Mouse (Mus musculus) thymus, postnatal 0 days (tissue): ENCODE results near the gene Iqce. TPM values are rescaled to one million over a fixed set of nuclear protein-coding genes. Genes with fewer than 3 reads are reported as not detected.

Source experiments
- DNase-seq: peaks from one replicate; pipeline ENCODE4 v3.0.0-alpha.2; 2015; ENCODE audit warnings: low spot score
- polyA plus RNA-seq: library from polyadenylated mRNA; unstranded; fragments of >200 nt; fragmentation: Nextera tagmentation; extraction: Ambion mirVana; gene quantifications from 2 replicates; pipeline ENCODE4 v1.2.1, GENCODE M21; 2015

The Iqce gene
- 11.4 and 13.0 TPM in 2 replicates for polyA plus RNA-seq

DNA sequence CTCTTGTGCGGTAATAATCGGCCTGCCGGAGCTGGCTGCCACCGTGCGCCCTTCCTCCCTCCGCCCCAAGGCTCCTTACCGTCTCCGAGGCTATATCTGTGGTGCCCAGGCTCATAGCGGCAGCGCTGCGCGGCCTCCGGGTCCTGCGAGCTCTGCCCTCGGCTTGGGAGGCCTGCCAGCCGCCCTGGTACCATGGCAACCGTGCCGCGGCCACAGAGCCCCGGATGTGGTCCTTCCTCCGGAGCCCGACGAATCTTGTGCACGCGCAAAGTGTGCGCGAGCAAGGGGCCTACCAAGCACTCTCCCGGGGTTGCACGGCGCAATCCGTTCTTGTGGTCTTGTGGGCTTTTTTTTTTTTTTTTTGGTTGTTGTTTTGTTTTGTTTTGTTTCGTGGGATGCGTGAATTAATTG, at the start of gene Iqce:
TSS of gene Iqce (minus strand) at position 276 of the 411 bp plus-strand sequence.
- DNase-seq: peak; percentile 97

DNA sequence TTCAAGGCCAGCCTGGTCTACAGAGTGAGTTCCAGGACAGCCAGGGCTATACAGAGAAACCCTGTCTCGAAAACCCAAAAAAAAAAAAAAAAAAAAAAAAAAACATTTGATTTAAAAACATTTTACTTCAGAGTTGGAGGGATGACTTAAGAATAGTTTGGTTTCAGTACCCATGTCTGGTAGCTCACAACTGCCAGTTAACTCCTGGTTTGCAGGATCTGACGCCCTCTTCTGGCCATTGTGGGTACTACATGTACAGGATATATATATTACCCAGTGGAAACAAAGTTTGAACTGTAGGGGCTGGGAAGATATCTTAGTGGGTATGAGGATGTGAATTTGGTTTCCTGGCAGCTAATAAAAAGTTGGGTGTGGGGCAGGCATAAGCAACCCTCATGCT, 48.7 kb upstream of the Iqce start:
- DNase-seq: peak; percentile 42

DNA sequence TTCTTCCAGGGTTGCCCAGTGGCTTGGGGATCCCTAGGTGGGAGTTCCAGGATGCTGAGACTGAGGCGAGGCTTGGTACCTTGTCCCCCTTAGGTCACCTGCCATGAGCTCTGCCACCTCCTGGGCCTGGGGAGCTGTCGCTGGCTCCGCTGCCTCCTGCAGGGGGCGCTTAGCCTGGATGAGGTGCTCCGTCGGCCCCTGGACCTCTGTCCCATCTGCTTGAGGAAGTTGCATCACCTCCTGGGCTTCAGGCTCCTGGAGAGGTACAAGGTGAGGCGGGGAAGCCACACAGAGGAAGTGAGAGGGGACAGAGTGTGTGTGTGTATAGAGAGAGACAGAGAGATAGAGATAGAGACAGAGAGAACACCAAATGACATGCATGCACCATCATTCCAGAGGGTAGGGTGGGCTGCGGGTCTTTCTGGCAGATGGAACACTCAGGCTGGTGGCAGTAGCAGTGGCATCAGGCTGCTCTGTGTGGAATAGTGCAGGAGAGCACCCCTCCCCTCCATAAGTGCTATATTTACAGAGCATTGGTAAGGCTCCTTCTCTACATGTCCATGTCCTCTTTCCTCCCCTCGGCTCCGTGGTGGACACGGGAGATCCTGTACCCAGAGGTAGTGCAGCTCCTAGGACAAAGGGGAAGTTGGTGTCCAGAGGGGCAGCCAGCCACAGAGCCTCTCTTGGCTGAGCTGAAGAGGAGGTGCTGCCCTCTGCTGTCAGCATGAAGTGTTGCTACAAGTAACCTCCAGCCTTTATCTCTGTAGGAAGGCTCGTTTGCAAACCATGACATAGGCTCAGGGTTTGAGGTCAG, 47.1 kb upstream of the Iqce start:
- DNase-seq: peak; percentile 72

- DNase-seq: no peak
Measured at GRCm38 (mm10) chr5:140748425-140748824, 46.2 kb upstream of the Iqce start.

GRCm38 (mm10) chr5:140743706-140744131, 41.5 kb upstream of the Iqce start:
- no peak for DNase-seq

DNA sequence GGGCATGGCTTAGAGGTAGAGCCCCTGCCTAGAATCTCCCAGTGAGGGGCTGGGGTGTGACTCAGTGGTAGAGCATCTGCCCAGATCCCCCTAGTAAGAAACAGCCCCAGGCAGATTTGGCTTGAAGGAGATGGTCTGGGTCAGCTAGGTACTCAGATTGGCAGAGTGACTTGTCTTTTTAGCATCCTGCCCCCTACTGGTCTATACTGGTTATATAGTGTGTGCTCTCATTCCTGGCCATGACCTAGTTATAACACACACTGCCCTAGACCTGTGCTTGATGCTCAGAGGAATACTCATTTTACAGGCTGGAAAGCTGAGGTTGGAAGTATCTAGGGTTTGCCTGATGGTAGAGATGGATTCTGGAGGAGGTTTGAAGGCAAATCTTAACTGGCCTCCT, 39.7 kb upstream of the Iqce start:
- DNase-seq: peak; percentile 32

- DNase-seq: no peak
Measured at GRCm38 (mm10) chr5:140741040-140741439, 38.9 kb upstream of the Iqce start.

DNA sequence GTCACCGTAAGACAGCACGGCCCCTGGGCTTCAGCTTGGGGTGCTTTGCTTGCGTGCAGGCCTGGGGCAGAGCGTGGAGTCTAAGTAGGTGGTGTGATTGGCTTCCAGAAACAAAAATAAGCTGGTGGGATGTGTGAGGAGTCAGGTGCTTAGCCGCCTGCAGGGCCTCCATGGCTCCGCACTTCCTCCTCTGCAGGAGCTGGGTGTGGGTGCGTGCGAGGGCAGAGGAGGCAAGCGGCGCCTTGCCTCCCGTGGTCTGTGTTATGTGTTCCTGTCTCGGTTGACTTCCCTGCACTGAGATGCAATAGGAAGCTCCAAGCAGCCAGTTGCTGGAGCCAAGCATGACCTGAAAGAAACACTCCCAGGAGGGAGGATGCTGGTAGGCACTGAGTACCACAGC, 37.6 kb upstream of the Iqce start:
- no peak for DNase-seq

DNA sequence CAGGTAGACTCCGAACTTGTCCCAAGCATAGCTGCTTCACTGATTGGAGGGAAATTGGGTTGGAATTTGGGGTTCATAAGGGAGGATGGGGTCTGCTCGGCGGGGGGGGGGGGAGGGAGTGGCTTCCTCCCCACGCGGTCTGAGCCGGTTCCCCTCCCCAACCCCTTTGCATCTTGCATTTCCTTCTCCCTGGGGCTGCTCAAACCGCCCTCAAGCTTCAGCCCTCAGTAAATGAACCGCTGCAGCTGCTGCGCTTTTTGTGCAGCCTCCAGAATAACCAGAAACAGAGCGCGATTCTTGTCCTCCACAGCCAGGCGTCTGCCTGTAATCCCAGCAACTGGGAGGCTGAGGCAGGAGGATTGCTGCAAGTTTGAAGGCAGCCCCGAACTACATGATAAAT, 34.0 kb upstream of the Iqce start:
- DNase-seq: peak; percentile 62

GRCm38 (mm10) chr5:140735297-140735696, 33.1 kb upstream of the Iqce start:
- peak; percentile 40 for DNase-seq

GRCm38 (mm10) chr5:140733336-140733735, 31.2 kb upstream of the Iqce start:
- DNase-seq: no peak

GRCm38 (mm10) chr5:140732195-140732594, 30.0 kb upstream of the Iqce start:
- DNase-seq: peak; percentile 35

DNA sequence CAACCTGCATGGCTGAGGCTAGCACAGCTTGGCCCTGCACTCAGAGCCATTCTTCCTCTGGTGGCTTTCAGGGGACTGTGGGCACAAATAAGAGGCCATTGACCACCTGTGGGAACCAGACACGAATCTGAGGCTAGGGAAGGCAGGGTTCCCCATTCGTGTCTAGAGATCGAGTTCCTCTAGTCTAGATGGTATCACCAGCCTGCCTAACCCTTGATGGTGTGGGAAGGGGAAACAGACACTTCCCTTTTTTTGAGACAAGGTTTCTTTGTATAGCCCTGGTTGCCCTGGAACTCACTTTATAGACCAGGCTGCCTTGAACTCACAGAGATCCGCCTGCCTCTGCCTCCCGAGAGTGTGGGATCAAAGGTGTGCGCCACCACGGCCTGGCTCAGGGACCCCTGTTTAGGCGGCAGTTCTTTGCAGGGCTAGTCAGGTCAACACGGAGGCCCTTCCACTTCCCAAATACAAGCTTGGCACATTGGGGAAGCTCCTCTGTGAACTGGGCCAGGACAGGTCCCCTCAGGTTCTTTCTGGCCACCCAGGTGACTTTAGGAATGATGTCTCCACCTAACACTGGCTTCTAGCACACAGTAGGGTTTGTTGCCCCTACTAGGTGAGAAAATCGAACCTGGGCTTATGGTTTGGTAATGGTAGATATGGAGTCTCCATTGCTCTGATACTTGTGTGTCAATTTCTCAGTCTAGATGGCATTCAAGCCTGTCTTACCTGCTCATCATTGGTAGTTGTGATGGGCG, 29.0 kb upstream of the Iqce start:
- no peak for DNase-seq

DNA sequence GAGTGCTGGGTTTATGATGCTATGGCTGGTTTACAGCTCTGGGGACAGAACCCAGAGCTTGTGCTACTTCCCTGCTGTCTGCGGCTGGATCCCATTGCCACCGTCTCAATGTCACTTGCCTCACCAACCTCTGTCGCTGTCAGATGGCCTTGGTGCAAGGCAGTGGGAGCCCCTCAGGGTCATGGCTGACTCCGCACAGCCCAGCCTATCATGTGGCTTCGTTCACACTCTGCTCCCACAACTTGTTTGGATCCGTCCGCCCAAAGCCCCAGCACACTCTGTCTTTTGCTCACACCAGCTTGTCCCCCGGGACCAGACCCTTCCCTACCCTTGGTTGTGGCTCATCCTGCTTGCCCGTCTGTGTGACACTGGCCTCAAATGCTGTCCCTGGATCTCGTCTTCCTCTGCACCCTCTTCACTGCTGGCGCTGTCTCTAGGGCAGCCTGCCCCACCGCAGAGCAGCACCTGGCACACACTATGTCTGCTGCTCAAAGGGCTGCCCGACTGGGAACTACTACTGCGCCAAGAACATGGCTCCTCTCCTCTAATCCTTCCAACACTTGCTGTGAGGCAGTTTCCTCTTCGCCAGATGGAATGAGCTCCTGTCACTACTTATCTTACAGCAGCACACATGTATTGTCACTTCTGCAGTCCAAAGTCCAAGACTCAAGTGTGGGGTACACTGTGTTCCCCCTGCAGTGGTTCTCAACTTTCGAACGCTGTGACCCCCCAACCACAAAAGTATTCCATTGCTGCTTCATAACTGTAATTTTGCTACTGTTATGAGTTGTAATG, 25.0 kb upstream of the Iqce start:
- no peak for DNase-seq

DNA sequence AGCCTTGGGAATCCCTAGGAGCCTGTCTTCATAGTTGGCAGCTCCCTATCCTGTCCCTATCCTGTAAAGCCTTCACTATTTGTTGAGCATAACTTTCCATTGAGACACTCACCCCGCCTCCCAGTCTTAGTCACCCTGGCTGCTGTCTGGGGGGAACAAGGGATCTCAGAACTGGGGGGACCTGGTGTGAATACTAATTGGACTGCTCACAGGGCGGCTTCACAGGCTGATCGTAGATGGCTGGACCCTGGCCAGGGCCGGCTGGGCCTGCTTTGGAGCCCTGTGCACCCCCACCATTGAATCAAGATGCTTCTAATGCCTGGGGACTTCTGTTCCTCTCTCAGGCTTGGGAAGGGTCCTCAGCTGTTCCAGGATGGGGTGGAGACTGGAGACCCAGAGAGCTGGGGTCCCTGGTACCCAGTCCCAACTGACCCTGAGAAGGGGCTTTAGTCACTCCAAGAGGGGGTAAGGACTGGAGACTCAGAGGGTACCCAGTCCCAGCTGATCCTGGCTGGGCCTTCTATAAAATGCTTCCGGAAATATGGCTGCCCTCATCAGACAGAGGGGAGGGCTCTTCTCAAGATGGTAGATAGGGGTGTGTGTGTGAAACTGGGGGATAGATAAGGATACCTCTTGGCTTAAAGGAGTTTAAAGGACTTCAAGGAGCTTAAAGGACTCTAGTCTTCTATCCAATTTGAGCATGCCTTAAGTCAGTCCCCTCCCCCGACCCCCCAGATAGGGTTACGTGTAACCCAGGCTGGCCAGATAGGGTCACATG, 24.1 kb upstream of the Iqce start:
- no peak for DNase-seq

- no peak for DNase-seq
Measured at GRCm38 (mm10) chr5:140723822-140724221, 21.6 kb upstream of the Iqce start, which contains the start of gene Amz1. TSS of gene Amz1 (plus strand) at chr5:140724127.

DNA sequence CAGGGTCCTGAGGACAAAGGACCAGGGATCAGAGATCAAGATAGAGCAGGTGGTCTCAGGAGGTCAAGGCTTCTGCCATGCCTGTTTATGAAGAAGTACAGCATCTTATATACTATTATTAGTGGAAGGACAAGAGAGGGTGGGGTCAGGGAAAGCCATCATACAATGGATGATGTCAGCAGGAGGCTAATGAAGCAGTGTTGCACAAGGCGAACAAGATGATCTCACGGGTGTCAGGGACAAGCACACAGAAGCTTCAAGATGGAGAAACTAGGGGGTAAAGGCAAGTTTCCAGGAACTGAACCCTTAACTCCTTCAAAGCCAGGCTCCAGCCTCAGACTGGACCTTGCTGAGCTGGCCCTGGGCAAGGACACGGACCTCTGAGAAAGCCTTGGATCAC, 19.9 kb upstream of the Iqce start:
- no peak for DNase-seq

- DNase-seq: no peak
Measured at GRCm38 (mm10) chr5:140720773-140721172, 18.6 kb upstream of the Iqce start.

GRCm38 (mm10) chr5:140711040-140711439, 8.9 kb upstream of the Iqce start:
- DNase-seq: no peak

DNA sequence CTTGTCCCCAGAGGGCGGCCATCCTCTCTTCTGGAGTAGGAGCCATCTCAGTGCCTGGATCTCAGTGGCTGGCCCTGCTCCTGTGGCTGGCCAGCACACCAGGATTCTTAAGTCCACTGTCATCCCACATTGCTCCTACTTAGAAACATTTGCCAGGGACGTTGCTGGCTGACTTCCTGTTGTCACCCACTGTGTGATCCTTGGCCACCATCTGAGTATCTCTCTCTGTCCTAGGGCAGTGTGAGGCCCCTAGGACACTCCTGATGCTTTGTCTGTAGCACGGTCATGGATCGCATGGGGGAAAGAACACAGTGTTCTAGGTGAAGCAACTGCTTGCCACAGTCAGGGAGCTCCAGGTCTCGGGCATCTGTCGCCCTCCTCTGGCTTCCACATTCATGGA, 8.1 kb upstream of the Iqce start:
- no peak for DNase-seq
